Mouse (Mus musculus) urinary bladder, postnatal 10 days (tissue): ENCODE data around the gene 4921507P07Rik.
"Not testable (repeated sequence)": the region's sequence is repeated elsewhere in the genome, so short reads cannot be mapped to it uniquely, and the experiment has no call there.

Experiments used
- DNase-seq: peaks from one replicate; pipeline ENCODE4 v3.0.0; 2022; ENCODE audit warnings: low spot score

Gene 4921507P07Rik

GRCm38 (mm10) chr6:50596301-50597211, at the start of gene 4921507P07Rik:
TSS of gene 4921507P07Rik (minus strand) at chr6:50596632.
- DNase-seq = peak; percentile 80

- DNase-seq = no peak
These were observed 48.3 kb upstream of the 4921507P07Rik start for GRCm38 (mm10) chr6:50644701-50645100.

GRCm38 (mm10) chr6:50641898-50642297, 45.5 kb upstream of the 4921507P07Rik start:
- no peak for DNase-seq

GRCm38 (mm10) chr6:50640377-50640776, 43.9 kb upstream of the 4921507P07Rik start:
- DNase-seq = no peak

- no peak for DNase-seq
These were observed 43.2 kb upstream of the 4921507P07Rik start for GRCm38 (mm10) chr6:50639656-50640055.

- not testable (repeated sequence) for DNase-seq
These were observed 29.7 kb upstream of the 4921507P07Rik start for GRCm38 (mm10) chr6:50626170-50626569.

- DNase-seq = not testable (repeated sequence)
These were observed 21.8 kb upstream of the 4921507P07Rik start for GRCm38 (mm10) chr6:50618273-50618672.

- DNase-seq = no peak
These were observed 5.2 kb upstream of the 4921507P07Rik start for GRCm38 (mm10) chr6:50601620-50602019.

GRCm38 (mm10) chr6:50598560-50598959, 2.1 kb upstream of the 4921507P07Rik start:
- DNase-seq = no peak

GRCm38 (mm10) chr6:50594372-50594771, 2.1 kb downstream of the 4921507P07Rik start:
- no peak for DNase-seq

- DNase-seq = no peak
These were observed 3.0 kb downstream of the 4921507P07Rik start for GRCm38 (mm10) chr6:50593334-50593845.

- no peak for DNase-seq
These were observed 6.2 kb downstream of the 4921507P07Rik start for GRCm38 (mm10) chr6:50590234-50590633.

- DNase-seq = no peak
These were observed 8.2 kb downstream of the 4921507P07Rik start for GRCm38 (mm10) chr6:50588251-50588650.

- DNase-seq = no peak
These were observed 9.0 kb downstream of the 4921507P07Rik start for GRCm38 (mm10) chr6:50587412-50587811.

GRCm38 (mm10) chr6:50586316-50586715, 10.1 kb downstream of the 4921507P07Rik start:
- DNase-seq = no peak

GRCm38 (mm10) chr6:50585733-50586132, 10.7 kb downstream of the 4921507P07Rik start:
- no peak for DNase-seq

GRCm38 (mm10) chr6:50571661-50572060, 24.8 kb downstream of the 4921507P07Rik start:
- no peak for DNase-seq

- no peak for DNase-seq
These were observed 29.5 kb downstream of the 4921507P07Rik start for GRCm38 (mm10) chr6:50566997-50567255.

- DNase-seq = peak; percentile 98
These were observed 30.1 kb downstream of the 4921507P07Rik start, which contains the start of gene Cycs for GRCm38 (mm10) chr6:50566141-50566996. TSS of gene Cycs (minus strand) at chr6:50566538.

- DNase-seq = no peak
These were observed 32.8 kb downstream of the 4921507P07Rik start for GRCm38 (mm10) chr6:50563651-50564050.

- no peak for DNase-seq
These were observed 34.0 kb downstream of the 4921507P07Rik start for GRCm38 (mm10) chr6:50562421-50562820.

GRCm38 (mm10) chr6:50560776-50561175, 35.7 kb downstream of the 4921507P07Rik start:
- DNase-seq = no peak

GRCm38 (mm10) chr6:50558877-50559276, 37.6 kb downstream of the 4921507P07Rik start:
- no peak for DNase-seq
